Mouse (Mus musculus): ENCODE results near the gene Zfp110.
"Not testable (repeated sequence)": the region's sequence is repeated elsewhere in the genome, so short reads cannot be mapped to it uniquely, and the experiment has no call there.

The Zfp110 gene

GRCm38 (mm10) chr7:12834162-12835120 lies at the start of gene Zfp110:
TSS of gene Zfp110 (plus strand) at chr7:12834761.
- peak; percentile 74 for DNase-seq (ENCODE audit: low spot score)

DNA sequence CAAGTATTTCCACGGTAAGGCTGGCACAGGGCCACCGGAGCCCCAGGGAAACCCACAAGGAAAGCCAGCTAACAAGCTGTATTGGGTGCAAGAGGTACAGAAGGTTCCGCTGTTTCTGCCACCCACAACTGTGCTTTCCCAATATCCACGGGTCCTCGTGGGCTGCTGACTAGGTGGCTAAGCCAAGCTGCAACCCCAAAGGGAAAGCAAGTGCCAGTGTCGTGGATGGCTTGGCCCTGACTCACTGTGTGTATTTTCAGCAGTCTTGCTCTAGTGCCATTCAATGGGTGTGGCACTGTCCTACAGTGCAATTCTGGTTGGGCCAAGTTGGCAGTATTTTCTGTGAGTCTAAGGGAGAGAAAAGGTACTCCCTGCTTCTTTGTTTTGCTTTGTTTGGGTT lies 47.2 kb upstream of the Zfp110 start:
- DNase-seq (ENCODE audit: low spot score), result no peak

GRCm38 (mm10) chr7:12788025-12788424 lies 46.5 kb upstream of the Zfp110 start:
- DNase-seq (ENCODE audit: low spot score), result no peak

DNA sequence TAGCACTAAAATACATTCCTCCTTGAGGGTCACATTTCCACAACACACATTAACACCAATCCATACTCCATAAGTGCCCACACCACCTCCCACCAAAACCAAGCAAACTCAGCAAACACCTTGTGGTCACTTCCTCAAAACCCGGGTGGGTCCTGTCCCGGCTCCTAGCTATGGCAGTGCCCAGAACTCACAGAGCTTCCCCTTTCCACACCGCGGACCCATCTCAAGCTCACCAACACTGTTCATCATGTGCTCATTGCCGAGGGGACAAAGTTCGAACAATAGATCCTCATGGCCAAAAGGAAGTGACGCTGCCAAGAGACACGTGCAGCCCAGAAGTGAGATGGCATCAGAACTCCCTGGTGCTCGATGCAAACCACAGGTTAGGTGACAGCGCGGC lies 41.9 kb upstream of the Zfp110 start:
- DNase-seq (ENCODE audit: low spot score), result not testable (repeated sequence)

DNA sequence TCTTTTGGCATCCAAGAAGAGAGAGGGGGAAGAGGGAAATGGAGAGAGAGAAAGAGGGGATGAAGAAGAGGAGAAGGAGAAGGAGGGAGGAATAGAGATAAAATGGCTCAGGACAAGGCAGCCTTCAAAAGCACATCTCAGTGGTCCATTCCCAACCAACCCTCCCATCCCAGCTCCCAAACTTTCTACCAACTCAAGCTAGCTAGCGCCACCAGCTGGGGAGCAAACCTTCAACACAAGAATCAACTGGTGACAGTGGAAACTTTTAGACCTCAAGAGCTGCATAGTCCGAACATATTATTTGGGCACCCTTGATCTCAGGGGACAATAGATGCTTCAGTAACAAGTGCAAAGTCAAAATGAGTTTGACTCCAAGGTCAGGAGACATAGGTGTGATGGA lies 36.6 kb upstream of the Zfp110 start:
- no peak for DNase-seq (ENCODE audit: low spot score)

- no peak for DNase-seq (ENCODE audit: low spot score)
Observed at GRCm38 (mm10) chr7:12799554-12799953, 35.0 kb upstream of the Zfp110 start.

DNA sequence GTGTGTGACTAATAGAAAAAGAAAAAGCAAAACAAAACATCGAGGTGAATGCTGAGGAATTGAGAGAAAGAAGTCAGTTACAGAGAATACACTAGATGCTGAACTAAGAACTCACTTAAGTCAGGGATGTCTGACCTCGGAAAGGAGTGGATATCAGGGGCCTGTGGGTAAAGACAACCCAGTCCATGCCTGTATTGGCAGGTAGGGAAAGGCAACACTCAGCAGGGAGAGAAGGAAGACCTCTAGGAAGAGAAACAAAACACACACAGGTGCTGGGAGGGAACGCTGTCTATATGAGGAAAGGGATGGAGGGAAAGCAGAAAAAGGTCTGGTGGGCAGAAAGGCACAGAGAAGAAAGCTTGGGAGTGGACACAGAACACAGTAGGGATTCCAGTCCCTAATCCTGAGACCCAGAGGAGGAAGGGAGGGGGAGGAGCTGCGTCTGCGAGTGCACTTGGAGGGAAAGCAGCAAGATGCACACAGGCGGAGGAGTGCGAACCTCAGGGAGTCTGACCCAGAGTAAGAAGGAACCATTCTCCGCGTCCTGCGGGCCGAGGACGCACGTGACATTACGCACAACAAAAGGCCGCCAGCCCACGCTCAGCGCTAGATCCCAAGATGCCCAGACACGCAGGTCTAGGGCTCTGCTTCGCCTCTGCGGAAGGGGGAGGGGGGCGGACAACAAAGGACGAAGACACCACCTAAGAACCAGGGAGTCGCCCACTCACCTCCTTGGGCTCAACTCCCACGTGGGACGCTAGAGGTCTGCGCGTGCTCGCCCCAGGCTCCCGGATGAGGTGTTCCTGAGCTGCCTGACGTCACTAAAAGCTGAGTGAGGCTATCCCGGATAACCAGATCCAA lies 31.5 kb upstream of the Zfp110 start, which contains the start of gene Zscan18:
Gene Zscan18 (minus strand): TSS at position 770 of the 861 bp plus-strand sequence.
- DNase-seq (ENCODE audit: low spot score), result no peak

DNA sequence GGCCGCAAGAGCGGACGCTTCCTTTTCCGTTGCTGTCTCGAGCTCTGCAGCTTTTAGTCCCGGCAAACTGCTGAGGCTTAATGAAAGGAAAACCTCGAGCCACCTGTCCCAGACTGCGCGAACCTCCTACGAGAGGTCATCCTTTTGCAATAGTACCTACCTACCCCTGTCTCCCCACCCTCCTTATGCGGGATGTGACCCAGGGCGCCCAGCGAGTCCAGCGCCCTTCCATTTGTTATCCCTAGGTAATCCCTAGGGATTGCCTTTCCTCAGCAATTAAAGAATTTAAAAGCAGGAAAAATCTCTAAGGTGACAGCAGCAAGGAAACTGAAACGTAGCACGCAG lies 30.9 kb upstream of the Zfp110 start:
- DNase-seq (ENCODE audit: low spot score), result no peak

- DNase-seq (ENCODE audit: low spot score), result no peak
Observed at GRCm38 (mm10) chr7:12815566-12815965, 19.0 kb upstream of the Zfp110 start.

DNA sequence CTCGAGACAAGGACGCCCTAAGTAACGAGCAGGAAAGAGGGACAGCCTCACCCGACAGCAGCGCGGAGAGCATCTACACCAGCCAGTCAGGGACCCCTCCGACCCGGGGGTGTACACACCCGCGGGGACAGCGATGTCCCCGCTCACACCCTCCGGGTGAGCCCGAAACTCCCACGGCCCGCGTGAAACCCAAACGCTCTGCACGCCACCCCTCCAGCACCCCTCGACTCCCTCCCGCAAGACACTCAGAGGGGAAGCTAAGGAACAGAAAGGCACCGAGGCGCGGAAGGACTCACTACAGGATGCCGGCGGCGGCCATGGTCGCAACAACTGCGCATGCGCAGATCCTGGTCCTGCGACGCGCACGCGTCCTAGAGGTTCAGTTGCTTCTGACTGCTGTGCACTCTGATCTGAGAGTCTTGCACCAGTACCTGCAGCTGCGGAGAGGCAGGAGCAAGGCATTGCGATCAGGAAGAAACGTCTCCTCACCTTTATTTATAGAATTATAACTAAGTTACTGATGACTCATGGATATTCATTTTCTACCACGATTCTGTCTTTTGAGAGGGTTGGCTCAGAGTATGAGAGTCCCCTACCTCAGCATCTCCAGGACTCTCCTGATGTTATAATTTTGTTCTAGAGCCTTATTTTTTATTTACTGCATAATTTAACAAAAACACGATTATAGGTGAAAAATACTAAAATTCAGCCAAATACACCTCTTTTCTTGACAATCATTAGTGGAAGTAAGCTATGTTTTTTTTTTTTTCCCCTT lies 15.9 kb upstream of the Zfp110 start, which contains the start of gene Zfp329:
Gene Zfp329 (minus strand): TSS at position 338 of the 775 bp plus-strand sequence.
- DNase-seq (ENCODE audit: low spot score), result peak; percentile 92

DNA sequence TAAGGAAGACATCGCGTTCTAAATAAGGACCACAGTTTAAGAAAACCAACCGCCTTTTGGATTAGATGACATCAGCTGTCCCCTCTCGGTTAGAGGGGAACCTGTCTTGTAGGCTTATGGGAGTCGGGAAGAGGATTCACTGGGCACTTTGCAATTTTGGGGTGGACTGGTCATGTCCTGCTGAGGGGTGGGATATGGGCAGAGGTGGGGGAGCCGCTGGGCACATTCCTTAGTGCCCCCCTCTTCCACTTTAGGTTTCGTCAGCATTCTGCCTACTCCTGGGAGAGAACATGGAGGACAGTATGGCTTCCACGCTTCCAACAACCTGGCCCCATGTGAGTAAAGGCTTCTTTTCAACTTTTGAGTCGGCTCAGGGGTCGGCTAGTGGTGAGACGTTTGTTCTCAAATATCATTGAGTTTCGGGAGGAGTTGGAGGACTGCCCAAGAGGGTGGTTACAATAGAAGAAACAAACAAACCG lies 671 bp downstream of the Zfp110 start:
- peak; percentile 8 for DNase-seq (ENCODE audit: low spot score)

GRCm38 (mm10) chr7:12835779-12836178 lies 1.2 kb downstream of the Zfp110 start:
- DNase-seq (ENCODE audit: low spot score), result no peak

DNA sequence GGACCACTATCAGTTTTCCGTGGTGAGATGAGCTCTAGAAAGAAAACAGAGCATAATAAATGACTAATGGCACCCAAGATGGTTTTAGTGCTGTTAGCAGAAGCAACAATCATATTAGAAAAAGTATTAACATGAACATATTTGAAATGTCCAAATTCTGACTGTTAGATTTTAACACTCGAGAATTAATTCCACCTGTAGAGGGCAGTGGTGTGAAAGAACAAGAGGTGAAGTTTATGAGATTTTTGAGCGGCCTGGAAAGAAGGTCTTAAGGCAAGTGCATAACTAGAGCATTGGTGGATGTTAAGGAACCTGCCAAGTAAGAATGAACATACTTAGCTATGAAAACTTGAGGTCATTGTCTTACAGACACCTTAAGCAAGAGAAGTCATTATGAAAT lies 39.7 kb downstream of the Zfp110 start:
- DNase-seq (ENCODE audit: low spot score), result peak; percentile 27

DNA sequence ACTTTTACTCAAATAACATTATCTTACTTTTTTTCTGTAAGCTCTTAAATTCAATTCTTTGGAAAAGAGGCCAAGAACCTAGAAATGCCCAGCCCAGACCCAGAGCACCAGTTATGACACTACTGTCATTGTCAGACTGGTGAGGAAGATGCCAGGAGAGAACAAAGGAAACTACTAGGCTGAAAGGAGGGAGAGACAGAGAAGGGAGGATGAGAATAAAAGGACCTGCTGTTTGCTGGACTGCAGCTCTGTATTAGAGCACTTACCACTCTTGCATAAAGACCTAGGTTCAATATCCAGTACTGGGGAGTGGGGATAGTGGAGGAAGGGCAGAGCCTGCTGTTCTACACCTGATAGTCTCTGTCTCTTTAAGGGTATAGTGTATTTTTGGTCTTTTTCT lies 45.5 kb downstream of the Zfp110 start:
- no peak for DNase-seq (ENCODE audit: low spot score)

- DNase-seq (ENCODE audit: low spot score), result not testable (repeated sequence)
Observed at GRCm38 (mm10) chr7:12880497-12880896, 45.9 kb downstream of the Zfp110 start.

- DNase-seq (ENCODE audit: low spot score), result peak; percentile 95
Observed at GRCm38 (mm10) chr7:12880911-12881660, 46.5 kb downstream of the Zfp110 start, which contains the start of gene Zfp128. TSS of gene Zfp128 (plus strand) at chr7:12881177.

DNA sequence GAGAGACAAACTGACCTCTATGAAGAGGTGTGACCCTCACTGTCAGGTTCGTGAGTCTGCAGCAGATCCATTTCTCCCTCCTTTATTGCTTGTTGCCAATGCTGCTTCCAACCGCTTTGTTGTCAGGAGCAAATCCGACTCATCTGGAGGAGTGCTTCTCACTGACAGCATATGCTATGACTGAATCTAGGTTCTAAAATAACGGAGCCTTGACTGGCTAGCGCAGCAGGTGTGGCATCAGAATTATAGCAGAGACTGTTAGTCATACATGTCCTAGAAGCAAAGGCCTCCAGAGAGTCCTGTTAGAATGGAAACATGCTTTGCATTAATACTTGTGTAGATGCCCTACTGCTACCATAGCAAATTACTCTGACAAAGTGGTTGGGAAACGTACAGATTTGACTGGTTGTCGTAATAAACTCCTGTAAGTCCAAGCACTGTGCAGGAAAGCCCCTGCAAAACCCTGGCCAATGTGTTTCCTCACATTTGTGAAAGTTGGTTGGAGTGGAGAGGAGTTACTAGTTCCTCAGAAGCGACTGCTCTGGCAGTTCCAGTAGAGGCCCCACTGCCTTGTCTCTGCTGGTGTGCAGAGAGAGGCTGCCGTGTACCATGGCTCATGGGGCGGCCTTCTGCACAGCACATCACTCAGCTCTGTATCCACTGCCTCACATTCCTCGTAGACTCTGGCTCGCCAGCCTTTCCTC lies 52.2 kb downstream of the Zfp110 start:
- DNase-seq (ENCODE audit: low spot score), result no peak

DNA sequence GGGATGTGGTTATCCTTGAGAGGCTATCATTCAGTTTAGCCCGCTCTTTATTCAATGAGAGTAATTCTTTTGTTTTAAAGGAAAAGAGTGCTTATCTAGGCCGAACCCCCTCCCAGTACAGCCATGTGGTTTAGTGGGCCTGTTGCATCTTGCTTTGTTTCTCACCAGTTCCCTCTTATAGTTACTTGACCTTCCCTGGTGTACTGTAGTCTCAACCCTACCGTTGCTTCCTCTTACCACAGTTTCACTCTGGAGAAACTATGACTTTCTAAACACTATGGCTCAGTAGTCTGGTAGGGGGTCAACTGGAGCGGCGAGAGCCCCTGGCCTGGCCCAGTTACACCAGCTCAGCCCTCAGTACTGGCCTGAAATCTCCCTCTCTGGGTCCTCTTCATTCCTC lies 53.0 kb downstream of the Zfp110 start:
- DNase-seq (ENCODE audit: low spot score), result no peak

DNA sequence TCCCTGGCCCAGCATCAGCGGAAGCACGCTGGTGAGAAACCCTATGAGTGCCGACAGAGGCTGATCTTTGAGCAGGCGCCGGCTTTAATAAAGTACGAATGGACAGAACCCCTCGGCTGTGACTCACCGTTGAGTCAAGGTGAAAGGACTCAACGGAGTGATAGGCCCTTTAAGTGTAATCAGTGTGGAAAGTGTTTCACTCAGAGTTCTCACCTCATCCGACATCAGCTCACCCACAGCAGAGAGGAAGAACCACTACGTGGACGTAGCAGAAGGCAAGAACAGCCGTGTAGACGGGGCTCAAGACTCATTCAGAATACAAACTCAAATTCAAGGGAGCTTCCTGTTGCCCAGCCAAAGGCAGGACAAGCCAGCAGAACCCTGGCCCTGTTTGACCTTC lies 56.4 kb downstream of the Zfp110 start:
- DNase-seq (ENCODE audit: low spot score), result no peak

DNA sequence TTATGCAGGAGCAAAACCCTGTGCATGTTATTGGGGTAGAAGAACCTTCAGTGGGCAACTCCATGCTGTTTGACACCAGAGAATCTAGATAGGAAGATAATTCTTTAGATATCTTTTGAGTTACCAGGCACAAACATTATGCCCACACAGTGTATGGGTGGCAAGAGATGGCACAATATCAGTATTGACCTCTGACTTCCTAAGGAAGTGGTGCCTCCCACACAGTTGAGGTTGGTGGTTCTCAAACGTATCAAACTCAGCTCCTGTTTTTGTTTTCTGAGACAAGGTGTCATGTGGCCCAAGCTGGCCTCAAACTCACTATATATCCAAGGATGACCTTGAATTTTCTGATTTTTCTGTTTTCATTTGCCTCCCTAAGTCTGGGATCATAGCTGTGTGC lies 56.8 kb downstream of the Zfp110 start:
- DNase-seq (ENCODE audit: low spot score), result no peak
